Mouse (Mus musculus) forebrain, embryonic 13.5 days (tissue): ENCODE measurements around the gene Gm11060. TPM values are rescaled to one million over a fixed set of nuclear protein-coding genes. Genes with fewer than 3 reads are reported as not detected.

Source experiments
- ATAC-seq: fragments of 200-750 bp; cut with Nextera tagmentation; 2 replicates; pipeline ENCODE4 v1.8.0; 2017
- H3K27ac ChIP-seq: fragments of 300-500 bp; sonication (generic); 2 replicates; pipeline ENCODE4 v1.5.1; 2015; ENCODE audit warnings: inconsistent platforms, mild to moderate bottlenecking, moderate library complexity
- H3K27me3 ChIP-seq: fragments of 300-500 bp; sonication (generic); 2 replicates; pipeline ENCODE4 v1.6.1; 2015; ENCODE audit warnings: mild to moderate bottlenecking, inconsistent platforms
- H3K36me3 ChIP-seq: fragments of 300-500 bp; sonication (generic); 2 replicates; pipeline ENCODE4 v1.6.1; 2015; ENCODE audit warnings: mild to moderate bottlenecking, inconsistent platforms; ENCODE audit not compliant: poor library complexity, severe bottlenecking
- H3K4me1 ChIP-seq: fragments of 300-500 bp; sonication (generic); 2 replicates; pipeline ENCODE4 v1.6.1; 2015; ENCODE audit warnings: inconsistent platforms
- H3K4me2 ChIP-seq: fragments of 300-500 bp; sonication (generic); 2 replicates; pipeline ENCODE4 v1.6.1; 2015; ENCODE audit warnings: inconsistent platforms, mild to moderate bottlenecking, moderate library complexity
- H3K4me3 ChIP-seq: fragments of 300-500 bp; sonication (generic); 2 replicates; pipeline ENCODE4 v1.5.1; 2015; ENCODE audit warnings: mild to moderate bottlenecking, inconsistent platforms
- H3K9ac ChIP-seq: fragments of 300-500 bp; sonication (generic); 2 replicates; pipeline ENCODE4 v1.6.1; 2015; ENCODE audit warnings: mild to moderate bottlenecking, inconsistent platforms
- H3K9me3 ChIP-seq: fragments of 300-500 bp; sonication (generic); replicated peaks from 2 replicates; pipeline ENCODE4 v1.6.1; 2016; ENCODE audit warnings: inconsistent platforms
- WGBS: fragments of 180-500 bp; shearing (Covaris S2); methylation state at CpG from one replicate; pipeline ENCODE4 v1.1.7; 2015; 5-methylcytosine and 5-hydroxymethylcytosine counted together
- polyA plus RNA-seq: library from polyadenylated mRNA; unstranded; fragments of >200 nt; fragmentation: Nextera tagmentation; extraction: Ambion mirVana; gene quantifications from 2 replicates; pipeline ENCODE4 v1.2.1, GENCODE M21; 2015

The Gm11060 gene
- not detected in 2 replicates for polyA plus RNA-seq

DNA sequence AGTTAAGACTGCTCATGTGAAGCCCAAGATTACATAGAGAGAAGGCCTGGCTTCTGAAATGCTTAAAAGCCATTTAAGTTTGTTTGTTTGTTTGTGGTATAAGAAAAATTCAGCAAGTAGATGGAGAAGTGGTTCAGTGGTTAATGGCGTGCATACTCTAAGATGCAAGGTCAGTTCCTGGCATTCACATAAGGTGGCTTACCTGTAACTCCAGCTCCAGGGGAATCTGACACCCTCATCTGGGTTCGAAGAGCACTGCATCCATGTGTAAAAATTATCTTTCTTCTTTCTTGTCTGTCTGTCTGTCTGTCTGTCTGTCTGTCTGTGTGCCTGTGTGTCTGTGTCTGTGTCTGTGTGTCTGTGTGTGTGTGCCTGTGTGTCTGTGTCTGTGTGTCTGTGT is at the start of gene Gm11060:
Gene Gm11060 (plus strand): TSS at position 301 of the 400 bp plus-strand sequence.
- no peak within 1 kb of the TSS for H3K27ac ChIP-seq
- H3K4me3 ChIP-seq: no peak within 1 kb of the TSS
- H3K9ac ChIP-seq: no peak within 1 kb of the TSS
- 94% methylated on average over 2 of the region's 2 CpGs for WGBS
- H3K36me3 ChIP-seq: no peaks in the 10 kb centered on the region
- no peak for ATAC-seq
- peaks cover 28% of the 10 kb centered on the region for H3K4me1 ChIP-seq
- no peak within 1 kb of the TSS for H3K4me2 ChIP-seq
- no peaks in the 10 kb centered on the region for H3K9me3 ChIP-seq
- no peaks in the 10 kb centered on the region for H3K27me3 ChIP-seq

DNA sequence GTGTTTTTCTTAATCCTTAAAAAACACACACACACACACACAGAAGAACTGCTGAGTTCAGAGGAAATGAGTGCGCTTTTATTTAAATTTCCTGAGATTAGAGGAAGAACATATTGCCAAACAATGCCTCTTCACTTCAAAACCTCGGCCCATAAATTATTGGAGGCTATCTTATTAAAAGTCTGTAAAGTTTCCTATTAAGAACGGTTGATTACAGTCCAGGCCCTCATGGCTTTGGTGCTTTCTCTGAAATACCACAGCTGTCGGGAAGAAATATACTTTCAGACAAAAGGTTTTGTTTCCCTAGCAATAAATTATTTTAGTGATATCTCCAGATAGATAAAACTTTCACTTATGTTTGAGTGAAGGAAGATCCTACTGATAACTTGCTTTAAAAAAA is 48.7 kb upstream of the Gm11060 start:
- no peaks in the 10 kb centered on the region for H3K9me3 ChIP-seq
- no peak overlapping the region for H3K4me2 ChIP-seq
- H3K9ac ChIP-seq: no peak overlapping the region
- 68% methylated on average over 4 of the region's 4 CpGs for WGBS
- ATAC-seq: no peak
- H3K4me3 ChIP-seq: no peak overlapping the region
- no peaks in the 10 kb centered on the region for H3K27me3 ChIP-seq
- no peak overlapping the region for H3K27ac ChIP-seq
- no peaks in the 10 kb centered on the region for H3K36me3 ChIP-seq
- H3K4me1 ChIP-seq: no peaks in the 10 kb centered on the region

GRCm38 (mm10) chr2:105048301-105048700 is 43.5 kb upstream of the Gm11060 start:
- no peak for ATAC-seq
- no peaks in the 10 kb centered on the region for H3K36me3 ChIP-seq
- H3K27ac ChIP-seq: no peak overlapping the region
- WGBS: 37% methylated on average over 1 of the region's 1 CpGs
- no peaks in the 10 kb centered on the region for H3K4me1 ChIP-seq
- no peak overlapping the region for H3K9ac ChIP-seq
- H3K4me3 ChIP-seq: no peak overlapping the region
- H3K4me2 ChIP-seq: no peak overlapping the region
- no peaks in the 10 kb centered on the region for H3K9me3 ChIP-seq
- H3K27me3 ChIP-seq: no peaks in the 10 kb centered on the region

- no peaks in the 10 kb centered on the region for H3K9me3 ChIP-seq
- H3K27me3 ChIP-seq: no peaks in the 10 kb centered on the region
- H3K9ac ChIP-seq: no peak overlapping the region
- H3K4me2 ChIP-seq: no peak overlapping the region
- H3K4me1 ChIP-seq: no peaks in the 10 kb centered on the region
- no peaks in the 10 kb centered on the region for H3K36me3 ChIP-seq
- 75% methylated on average over 1 of the region's 1 CpGs for WGBS
- H3K27ac ChIP-seq: no peak overlapping the region
- ATAC-seq: no peak
- no peak overlapping the region for H3K4me3 ChIP-seq
Measured at GRCm38 (mm10) chr2:105055529-105055928, 36.3 kb upstream of the Gm11060 start.

- H3K9me3 ChIP-seq: no peaks in the 10 kb centered on the region
- no peak overlapping the region for H3K4me2 ChIP-seq
- 81% methylated on average over 7 of the region's 7 CpGs for whole genome bisulfite sequencing
- no peak overlapping the region for H3K4me3 ChIP-seq
- no peaks in the 10 kb centered on the region for H3K27me3 ChIP-seq
- ATAC-seq: no peak
- H3K36me3 ChIP-seq: no peaks in the 10 kb centered on the region
- H3K4me1 ChIP-seq: no peaks in the 10 kb centered on the region
- H3K9ac ChIP-seq: no peak overlapping the region
- no peak overlapping the region for H3K27ac ChIP-seq
Measured at GRCm38 (mm10) chr2:105058577-105059116, 33.2 kb upstream of the Gm11060 start.

DNA sequence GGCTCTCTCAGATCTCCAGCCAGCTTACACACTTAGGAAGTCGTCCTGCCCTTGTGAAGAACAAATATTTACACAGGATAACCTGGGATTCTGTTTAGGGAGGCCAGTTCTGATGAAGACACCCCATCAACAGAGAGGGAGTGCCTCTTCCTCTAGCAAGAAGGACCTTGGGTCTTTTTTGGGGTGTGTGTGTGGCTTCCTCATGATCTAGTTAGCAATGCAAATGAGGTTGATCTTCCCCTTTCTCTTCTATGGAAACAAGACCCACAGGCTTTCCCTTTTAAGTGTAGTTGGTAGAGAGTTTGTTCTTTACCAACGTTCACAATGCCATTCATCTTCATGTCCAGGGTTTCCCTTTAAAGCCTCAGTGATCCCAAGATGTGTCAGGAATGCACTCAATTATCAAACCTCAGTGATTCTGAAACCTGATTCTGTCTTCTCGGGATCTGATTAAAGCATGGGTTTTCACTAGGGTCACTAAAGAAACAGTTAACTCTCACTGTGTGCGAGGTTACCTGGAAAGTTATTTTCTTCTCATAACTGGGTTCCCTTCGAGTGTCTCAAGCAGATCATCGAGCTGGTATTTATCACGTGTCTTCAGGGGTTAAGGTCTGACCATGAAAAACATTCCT is 29.0 kb upstream of the Gm11060 start:
- Histone ChIP-seq H3K9me3 (no peaks in the 10 kb centered on the region), H3K4me3 (no peak overlapping the region), H3K9ac (no peak overlapping the region), H3K4me2 (no peak overlapping the region), H3K36me3 (no peaks in the 10 kb centered on the region), H3K27me3 (no peaks in the 10 kb centered on the region), H3K27ac (no peak overlapping the region), H3K4me1 (no peaks in the 10 kb centered on the region)
- no peak for ATAC-seq
- 47% methylated on average over 7 of the region's 7 CpGs for WGBS

- no peak overlapping the region for H3K9ac ChIP-seq
- H3K27me3 ChIP-seq: no peaks in the 10 kb centered on the region
- H3K36me3 ChIP-seq: no peaks in the 10 kb centered on the region
- no peak overlapping the region for H3K4me3 ChIP-seq
- H3K4me2 ChIP-seq: no peak overlapping the region
- H3K27ac ChIP-seq: no peak overlapping the region
- no peaks in the 10 kb centered on the region for H3K9me3 ChIP-seq
- no peaks in the 10 kb centered on the region for H3K4me1 ChIP-seq
- 79% methylated on average over 4 of the region's 4 CpGs for WGBS
- no peak for ATAC-seq
Measured at GRCm38 (mm10) chr2:105072496-105072895, 19.3 kb upstream of the Gm11060 start.

DNA sequence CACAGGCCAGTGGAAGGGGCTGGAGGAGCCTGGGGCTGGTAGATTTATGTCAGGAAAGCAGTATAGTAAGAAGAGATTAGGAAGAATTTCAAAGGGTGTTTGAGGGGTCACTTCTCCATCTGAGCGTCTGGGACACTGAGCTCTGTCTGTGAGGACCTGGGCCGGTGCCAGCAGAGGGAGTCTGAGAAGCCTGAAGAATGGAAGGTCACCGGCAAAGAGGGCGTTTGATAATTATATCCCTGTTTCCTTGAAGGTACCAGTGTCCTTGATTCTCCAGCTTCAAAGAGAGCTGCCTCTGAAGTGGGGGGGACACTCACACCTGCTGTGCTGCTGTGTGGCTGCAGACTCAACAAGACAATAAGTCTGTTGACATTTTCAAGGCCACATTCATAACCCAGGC is 17.6 kb upstream of the Gm11060 start:
- Histone ChIP-seq H3K9me3 (no peaks in the 10 kb centered on the region), H3K36me3 (no peaks in the 10 kb centered on the region), H3K4me2 (no peak overlapping the region), H3K4me3 (no peak overlapping the region), H3K4me1 (no peaks in the 10 kb centered on the region), H3K27me3 (no peaks in the 10 kb centered on the region), H3K9ac (no peak overlapping the region), H3K27ac (no peak overlapping the region)
- no peak for ATAC-seq
- WGBS: 50% methylated on average over 4 of the region's 4 CpGs

DNA sequence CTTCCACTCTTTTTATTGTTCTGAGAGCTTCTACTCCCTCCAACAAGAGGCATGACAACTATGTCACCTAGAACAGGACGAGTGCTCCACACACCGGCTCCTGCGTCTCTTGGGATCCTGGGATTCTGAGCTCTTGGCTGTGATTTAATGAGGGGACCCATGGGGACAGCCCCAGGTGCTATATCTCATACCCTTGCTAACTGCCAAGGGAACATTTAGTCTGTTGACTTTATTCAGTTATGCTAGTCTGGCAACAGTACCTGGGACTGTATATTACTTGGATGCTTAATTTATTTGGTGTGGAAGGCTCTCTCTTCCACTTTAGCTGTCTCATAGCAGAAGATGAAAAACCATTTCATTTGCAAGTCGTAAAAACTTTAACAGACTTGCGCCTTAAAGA is 16.0 kb upstream of the Gm11060 start:
- no peak overlapping the region for H3K27ac ChIP-seq
- 91% methylated on average over 5 of the region's 5 CpGs for WGBS
- no peak overlapping the region for H3K9ac ChIP-seq
- no peak for ATAC-seq
- no peak overlapping the region for H3K4me3 ChIP-seq
- no peak overlapping the region for H3K4me2 ChIP-seq
- H3K27me3 ChIP-seq: no peaks in the 10 kb centered on the region
- no peaks in the 10 kb centered on the region for H3K4me1 ChIP-seq
- H3K9me3 ChIP-seq: no peaks in the 10 kb centered on the region
- no peaks in the 10 kb centered on the region for H3K36me3 ChIP-seq

- no peak for ATAC-seq
- WGBS: 86% methylated on average over 7 of the region's 7 CpGs
- Histone ChIP-seq H3K36me3 (no peaks in the 10 kb centered on the region), H3K4me3 (no peak overlapping the region), H3K4me1 (no peaks in the 10 kb centered on the region), H3K27me3 (0 out of 2 replicates have a peak, but pooled peaks cover 2% of the 10 kb centered on the region), H3K4me2 (no peak overlapping the region), H3K27ac (no peak overlapping the region), H3K9ac (no peak overlapping the region), H3K9me3 (no peaks in the 10 kb centered on the region)
Measured at GRCm38 (mm10) chr2:105077151-105077550, 14.7 kb upstream of the Gm11060 start.

DNA sequence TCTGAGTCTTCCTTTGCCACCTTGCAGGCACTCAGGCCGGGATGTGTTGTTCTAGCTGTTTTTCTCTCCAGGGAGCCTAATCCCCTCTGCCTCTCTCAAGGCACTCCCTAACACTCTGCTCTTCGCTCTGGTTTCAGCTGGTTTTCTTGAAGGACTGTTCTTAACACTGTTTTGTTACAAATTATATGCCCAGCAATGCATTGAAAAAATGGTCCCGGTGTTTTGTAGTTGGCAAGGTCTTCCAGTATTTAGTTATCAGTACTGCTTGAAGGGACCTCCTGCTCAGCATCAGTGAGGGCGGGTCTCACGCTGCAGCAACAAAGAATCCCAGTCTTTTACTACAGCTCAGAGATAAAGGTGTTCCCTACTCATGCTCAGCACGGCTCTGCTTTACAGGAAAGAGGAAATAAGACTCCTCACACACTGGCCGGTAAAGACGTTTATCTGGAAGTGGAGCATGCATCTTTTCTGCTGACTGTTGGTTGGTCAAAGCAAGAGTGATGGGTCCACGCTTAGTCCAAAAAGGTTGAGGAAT is 9.5 kb upstream of the Gm11060 start:
- ATAC-seq: no peak
- H3K27me3 ChIP-seq: 0 out of 2 replicates have a peak, but pooled peaks cover 2% of the 10 kb centered on the region
- no peak overlapping the region for H3K4me2 ChIP-seq
- 29% methylated on average over 9 of the region's 9 CpGs for WGBS
- H3K27ac ChIP-seq: no peak overlapping the region
- H3K9me3 ChIP-seq: no peaks in the 10 kb centered on the region
- no peak overlapping the region for H3K4me3 ChIP-seq
- H3K4me1 ChIP-seq: no peaks in the 10 kb centered on the region
- H3K36me3 ChIP-seq: no peaks in the 10 kb centered on the region
- H3K9ac ChIP-seq: no peak overlapping the region

GRCm38 (mm10) chr2:105084035-105084434 is 7.8 kb upstream of the Gm11060 start:
- WGBS: 56% methylated on average over 4 of the region's 4 CpGs

More at GRCm38 (mm10) chr2:105084035-105084434, 7.8 kb upstream of the Gm11060 start:
- Histone ChIP-seq H3K4me1 (peaks cover 7% of the 10 kb centered on the region), H3K4me3 (no peak overlapping the region), H3K9me3 (no peaks in the 10 kb centered on the region), H3K27ac (no peak overlapping the region), H3K27me3 (0 out of 2 replicates have a peak, but pooled peaks cover 2% of the 10 kb centered on the region), H3K4me2 (no peak overlapping the region), H3K9ac (no peak overlapping the region), H3K36me3 (no peaks in the 10 kb centered on the region)
- ATAC-seq: no peak
